In genomic region chr2:145168405-145168971, GRCm38 (mm10) we compare ENCODE assay signal across 8 mouse cellular contexts. TPM values are rescaled to one million over a fixed set of nuclear protein-coding genes. Genes with fewer than 3 reads are reported as not detected.
DNase-seq lines count a peak whose midpoint lies in the region; ATAC-seq and TF ChIP-seq lines count a peak whose summit lies in the region.

No protein-coding gene starts in this region.

- DNase-seq in kidney, adult 2 months, result no peak
- DNase-seq in kidney, adult 8-10 months, result no peak
- DNase-seq in ZHBTc4 (ENCODE audit: low read depth, low spot score), result peak; percentile 7
- peak; percentile 28 for DNase-seq in forelimb bud, embryonic 11.5 days (ENCODE audit: low read depth, low spot score)
- no peak for DNase-seq in liver, embryonic 13.5 days
- no peak for DNase-seq in stomach, postnatal 0 days (ENCODE audit: low spot score)
- DNase-seq in retina, postnatal 1 day, result no peak
- DNase-seq in ovary, postnatal 14 days (ENCODE audit: low spot score), result no peak

- peaks cover 5% of the 10 kb centered on the region; the same call in 1 of the 2 replicates for H3K4me1 ChIP-seq in kidney, adult 2 months (ENCODE audit: control insufficient read depth, insufficient read depth, low read length)
- peaks cover 15% of the 10 kb centered on the region; the same call in 1 of the 2 replicates for H3K4me1 ChIP-seq in liver, embryonic 13.5 days (replicated peaks)
- H3K4me1 ChIP-seq in stomach, postnatal 0 days (replicated peaks; ENCODE audit: control insufficient read depth, insufficient read depth), result no peaks in the 10 kb centered on the region

- no peak overlapping the region for H3K27ac ChIP-seq in kidney, adult 2 months (ENCODE audit: insufficient read depth, low read depth, low read length)
- no peak overlapping the region; the same call in 1 of the 2 replicates for H3K27ac ChIP-seq in liver, embryonic 13.5 days
- peak overlapping the region; percentile 85 for H3K27ac ChIP-seq in stomach, postnatal 0 days (replicated peaks)

- TF ChIP-seq POLR2A in kidney, adult 2 months (IDR thresholded peaks at IDR 0.05; ENCODE audit: low read depth, low read length), result no peak

- ATAC-seq in liver, embryonic 13.5 days (ENCODE audit: low read depth), result no peak; the same call in 1 of the 2 replicates
- ATAC-seq in stomach, postnatal 0 days (ENCODE audit: low FRiP score, low TSS enrichment), result no peak

- peak overlapping the region; percentile 66 for H3K4me3 ChIP-seq in kidney, adult 2 months (ENCODE audit: insufficient read depth, low read depth, low read length)
- peak overlapping the region; percentile 61 for H3K4me3 ChIP-seq in liver, embryonic 13.5 days (replicated peaks)
- peak overlapping the region; percentile 74 for H3K4me3 ChIP-seq in stomach, postnatal 0 days (ENCODE audit: low read depth, low read length)

- no peaks in the 10 kb centered on the region for H3K9me3 ChIP-seq in liver, embryonic 13.5 days (replicated peaks)
- no peaks in the 10 kb centered on the region for H3K9me3 ChIP-seq in stomach, postnatal 0 days (ENCODE audit: control insufficient read depth, low read length)

- peak overlapping the region; percentile 73 for H3K4me2 ChIP-seq in liver, embryonic 13.5 days
- H3K4me2 ChIP-seq in stomach, postnatal 0 days (replicated peaks; ENCODE audit: low read depth), result peak overlapping the region; percentile 84

- TF ChIP-seq CTCF in kidney, adult 2 months (conservative IDR thresholded peaks at IDR 0.05; ENCODE audit: insufficient read depth, insufficient read length, low read depth, low read length), result no peak
- no peak for TF ChIP-seq CTCF in stomach, postnatal 0 days (IDR thresholded peaks at IDR 0.05; ENCODE audit: low read depth)

- H3K9ac ChIP-seq in liver, embryonic 13.5 days, result peak overlapping the region; percentile 61
- H3K9ac ChIP-seq in stomach, postnatal 0 days (ENCODE audit: low read length), result peak overlapping the region; percentile 75

- no peaks in the 10 kb centered on the region for H3K36me3 ChIP-seq in kidney, adult 2 months (ENCODE audit: control insufficient read depth, insufficient read depth, low read length)
- H3K36me3 ChIP-seq in liver, embryonic 13.5 days, result no peaks in the 10 kb centered on the region
- H3K36me3 ChIP-seq in stomach, postnatal 0 days (ENCODE audit: control insufficient read depth, insufficient read depth, low read length), result no peaks in the 10 kb centered on the region

- no peaks in the 10 kb centered on the region for H3K27me3 ChIP-seq in kidney, adult 2 months (replicated peaks; ENCODE audit: control insufficient read depth, insufficient read depth, low read length)
- H3K27me3 ChIP-seq in liver, embryonic 13.5 days, result peaks cover 34% of the 10 kb centered on the region
- no peaks in the 10 kb centered on the region for H3K27me3 ChIP-seq in stomach, postnatal 0 days (ENCODE audit: control insufficient read depth, insufficient read depth, low read length)

- WGBS in kidney, adult 2 months, result 12% methylated on average over 10 of the region's 10 CpGs
- WGBS in liver, embryonic 13.5 days (ENCODE audit: insufficient replicate concordance), result 3% methylated on average over 10 of the region's 10 CpGs
- WGBS in stomach, postnatal 0 days, result 9% methylated on average over 10 of the region's 10 CpGs

- TF ChIP-seq EP300 in stomach, postnatal 0 days (optimal IDR thresholded peaks at IDR 0.05), result no peak

RNA-seq across cellular contexts. Expression of gene Slc24a3, which starts 0.9 kb away (rescaled TPM):
- polyA plus RNA-seq in kidney, adult 2 months (2012; rRNA removed), result 3.4 and 3.7 TPM in 2 replicates
- 0.81 and 0.87 TPM in 2 replicates for polyA plus RNA-seq in liver, embryonic 13.5 days (2015; fragmentation: Nextera tagmentation; extraction: Ambion mirVana)
- polyA plus RNA-seq in stomach, postnatal 0 days (2015; fragmentation: Nextera tagmentation; extraction: Ambion mirVana), result 5.7 and 6.3 TPM in 2 replicates

Comparison
In these comparisons a context has a peak if more than half of its experiments do, and no peak if none do; other contexts are left out.
1. DNase-seq: peak in ZHBTc4 (single experiment) and forelimb bud, embryonic 11.5 days (single experiment); none in kidney, adult 2 months (single experiment), kidney, adult 8-10 months (0 of 2), liver, embryonic 13.5 days (single experiment), stomach, postnatal 0 days (single experiment), retina, postnatal 1 day (single experiment) and ovary, postnatal 14 days (single experiment).
2. Peak in every context shown above with its lines, with median percentiles within 50 percentile points of each other: H3K4me3 ChIP-seq.